Comparison of ENCODE assay signal across 8 mouse cellular contexts in the genomic region with DNA sequence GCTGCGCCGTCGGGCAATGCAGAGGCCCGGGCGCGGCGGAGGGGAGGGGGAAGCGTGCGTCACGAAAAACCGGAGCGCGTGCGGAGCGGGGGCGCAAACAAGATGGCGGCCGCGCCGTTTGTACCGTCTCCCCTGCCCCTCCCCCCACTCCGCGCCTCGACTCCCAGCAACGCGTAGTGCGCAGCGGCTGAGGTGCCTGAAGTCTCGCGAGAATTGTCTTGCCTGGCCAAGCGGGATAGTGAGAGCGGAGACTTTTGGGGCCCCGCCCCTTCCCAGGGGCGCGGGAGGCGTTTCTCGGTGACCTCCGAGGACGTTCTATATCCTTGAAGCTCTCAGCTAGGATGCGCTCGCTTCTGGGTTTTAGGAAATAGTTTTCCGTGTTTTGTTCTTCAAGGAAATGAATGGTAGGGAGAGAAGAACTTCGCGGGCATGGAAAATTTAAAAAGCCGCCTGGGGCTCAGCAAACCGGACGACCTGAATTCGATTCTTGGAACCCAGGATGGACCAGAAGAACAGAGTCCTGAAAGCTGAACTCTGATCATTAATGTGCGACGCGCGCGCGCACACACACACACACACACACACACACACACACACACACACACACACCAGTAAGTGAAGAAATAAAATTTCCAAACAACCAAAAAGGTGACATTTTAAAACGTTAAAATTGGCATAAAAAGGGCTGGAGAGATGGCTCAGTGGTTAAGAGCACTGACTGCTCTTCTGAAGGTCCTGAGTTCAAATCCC. TPM values are rescaled to one million over a fixed set of nuclear protein-coding genes. Genes with fewer than 3 reads are reported as not detected.
DNase-seq lines count a peak whose midpoint lies in the region; ATAC-seq lines count a peak whose summit lies in the region.

No protein-coding gene starts in this region.

- H3K36me3 ChIP-seq in hindbrain, embryonic 12.5 days = no peaks in the 10 kb centered on the region

- peak overlapping the region; percentile 100 for H3K27ac ChIP-seq in hindbrain, embryonic 12.5 days

- H3K9ac ChIP-seq in hindbrain, embryonic 12.5 days = peak overlapping the region; percentile 99

- H3K4me1 ChIP-seq in hindbrain, embryonic 12.5 days = peaks cover 15% of the 10 kb centered on the region

- H3K4me3 ChIP-seq in hindbrain, embryonic 12.5 days = peak overlapping the region; percentile 85

- H3K4me2 ChIP-seq in hindbrain, embryonic 12.5 days (replicated peaks) = peak overlapping the region; percentile 76

- ATAC-seq in hindbrain, embryonic 12.5 days (ENCODE audit: low FRiP score) = peak; percentile 97

- no peaks in the 10 kb centered on the region for H3K27me3 ChIP-seq in hindbrain, embryonic 12.5 days

- H3K9me3 ChIP-seq in hindbrain, embryonic 12.5 days (replicated peaks) = no peaks in the 10 kb centered on the region

- 1% methylated on average over 55 of the region's 55 CpGs for WGBS in hindbrain, embryonic 12.5 days

- peak; percentile 100 for DNase-seq in NIH3T3 (ENCODE audit: low read depth)
- peak; percentile 100 for DNase-seq in cerebellum, postnatal 10 days
- DNase-seq in frontal cortex, postnatal 10 days (ENCODE audit: low spot score in 2 of 2) = peak; percentile 95 to 97
- DNase-seq in layer of hippocampus, postnatal 14 days (ENCODE audit: low spot score in 2 of 2) = peak; percentile 97 to 98
- DNase-seq in lung, postnatal 14 days = peak; percentile 99
- DNase-seq in retina, adult 2 months (ENCODE audit: low read depth, low spot score) = peak; percentile 97
- DNase-seq in thymus, postnatal 4 days = peak; percentile 99

RNA-seq across cellular contexts. Expression of gene Nfyc, which starts 5.6 kb away (rescaled TPM):
- polyA plus RNA-seq in hindbrain, embryonic 12.5 days (2016; fragmentation: Nextera tagmentation; extraction: Ambion mirVana) = 101 and 104 TPM in 2 replicates
- 10 to 100 TPM; 49.1 to 53.8 TPM for total RNA-seq in layer of hippocampus, postnatal 14 days (2021)

RNA-seq across cellular contexts. Expression of gene Rims3, which starts 28.9 kb away (rescaled TPM):
- 8.5 and 9.2 TPM in 2 replicates for polyA plus RNA-seq in hindbrain, embryonic 12.5 days (2016; fragmentation: Nextera tagmentation; extraction: Ambion mirVana)
- total RNA-seq in layer of hippocampus, postnatal 14 days (2021) = 10 to 100 TPM; 17.5 to 24.7 TPM

Comparison
In these comparisons a context has a peak if more than half of its experiments do, and no peak if none do; other contexts are left out.
1. Peak in every context shown above with its lines: DNase-seq, ATAC-seq, H3K4me3 ChIP-seq and H3K27ac ChIP-seq.